Mouse (Mus musculus) lung, adult 2 months (tissue): Measurements from ENCODE around the gene Srsf4. TPM values are rescaled to one million over a fixed set of nuclear protein-coding genes. Genes with fewer than 3 reads are reported as not detected.

ENCODE experiments used
- DNase-seq: peaks from one replicate; pipeline ENCODE4 v3.0.0; 2022
- H3K4me1 ChIP-seq: fragments of 200-500 bp; 2 replicates; pipeline ENCODE4 v1.6.1; 2011; ENCODE audit warnings: low read length; ENCODE audit not compliant: control insufficient read depth, insufficient read depth
- H3K4me3 ChIP-seq: fragments of 200-500 bp; replicated peaks from 2 replicates; pipeline ENCODE3; 2011; ENCODE audit warnings: low read depth, mild to moderate bottlenecking, control low read depth, low read length; ENCODE audit errors: extremely low read depth
- CTCF ChIP-seq: fragments of 200-500 bp; IDR thresholded peaks from 2 replicates; pipeline ENCODE4 v1.5.1; 2011; ENCODE audit warnings: mild to moderate bottlenecking, low read length, control low read depth; ENCODE audit not compliant: insufficient read depth
- POLR2A ChIP-seq: fragments of 200-500 bp; IDR thresholded peaks from 2 replicates; pipeline ENCODE4 v1.6.1; 2011; ENCODE audit warnings: low read depth, mild to moderate bottlenecking, control low read depth, low read length, borderline replicate concordance; ENCODE audit errors: extremely low read depth
- WGBS: fragments of 180-500 bp; shearing (Covaris S2); methylation state at CpG from one replicate; pipeline ENCODE4 v1.1.7; 2018; 5-methylcytosine and 5-hydroxymethylcytosine counted together
- polyA plus RNA-seq: library from polyadenylated mRNA; depleted of rRNA; stranded (reverse); fragments of >200 nt; gene quantifications from 2 replicates; pipeline ENCODE4 v1.2.3, GENCODE M21; 2012

Srsf4 gene
- polyA plus RNA-seq, 1 experiment: 49.9 TPM

DNA sequence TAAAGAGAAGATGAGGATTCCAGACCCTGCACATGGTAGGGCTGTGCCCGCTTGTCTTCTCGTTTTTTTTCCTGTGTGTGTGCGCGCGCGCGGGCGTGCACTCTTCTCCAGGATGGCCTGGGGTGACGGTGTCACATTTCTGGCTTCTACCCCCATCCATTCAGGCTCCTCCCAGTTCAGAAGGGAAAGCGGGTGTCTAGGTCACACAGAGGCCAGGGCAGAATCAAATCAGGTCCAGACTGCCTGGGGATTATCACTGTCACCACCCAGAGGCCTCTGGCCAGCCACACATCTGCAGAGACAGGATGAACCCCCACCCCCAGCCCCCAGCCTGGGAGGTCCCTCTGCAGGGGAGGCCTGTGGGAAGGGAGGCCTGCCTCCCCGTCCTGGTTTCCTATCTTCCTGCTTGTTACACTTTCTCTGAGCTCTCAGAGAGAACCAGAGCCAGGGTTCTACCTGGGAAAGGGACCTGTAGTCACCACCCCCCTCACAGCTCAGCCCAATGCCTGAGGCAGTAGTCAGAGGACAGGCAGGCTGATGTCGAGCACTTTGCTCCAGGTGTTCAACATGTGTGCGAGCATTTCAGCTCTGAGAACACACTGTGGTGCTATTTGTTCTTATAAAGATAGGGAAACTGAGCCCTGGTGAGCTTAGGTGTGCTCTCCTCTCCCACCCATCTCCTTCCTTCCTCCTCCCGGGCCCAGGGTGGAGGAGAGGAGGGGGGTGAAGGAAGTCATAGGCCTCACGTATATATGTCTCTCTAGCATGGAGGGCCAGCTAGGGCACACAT is 45.5 kb downstream of the Srsf4 start:
- Histone ChIP-seq H3K4me1 (peaks cover 12% of the 10 kb centered on the region), H3K4me3 (no peak overlapping the region)
- no peak for TF ChIP-seq POLR2A
- TF ChIP-seq CTCF: no peak
- DNase-seq: no peak
- WGBS: 39% methylated on average over 15 of the region's 15 CpGs

DNA sequence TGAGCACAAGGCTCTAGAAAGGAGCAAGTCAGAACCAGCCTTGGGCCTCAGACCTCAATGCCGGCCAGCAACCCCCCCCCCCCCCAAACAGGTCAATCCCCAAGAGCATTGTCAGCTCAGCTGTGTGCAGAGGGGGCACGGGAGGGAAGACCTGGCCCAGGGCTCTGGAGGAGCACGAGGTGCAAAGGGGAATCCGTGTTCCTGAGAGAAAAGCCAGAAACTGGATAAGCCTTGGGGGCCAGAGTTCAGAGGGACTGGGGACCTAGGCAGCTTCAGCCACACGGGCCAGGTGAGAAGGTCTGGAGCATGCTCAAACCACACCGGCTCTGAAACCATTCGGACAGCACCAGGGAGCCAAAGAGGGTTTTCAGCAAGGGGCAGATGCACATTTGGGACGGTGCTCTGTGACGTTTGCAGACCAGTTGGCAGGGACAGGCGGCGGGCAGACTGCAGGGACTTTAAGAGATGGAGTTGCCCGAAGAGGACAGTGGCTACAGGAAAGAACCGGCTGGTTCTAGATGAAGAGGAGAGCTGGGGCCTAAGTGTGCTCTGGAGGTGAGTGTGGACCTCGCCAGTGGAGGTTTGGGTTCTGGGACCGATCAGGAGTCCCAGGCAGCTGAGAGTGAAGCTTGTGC is 46.2 kb downstream of the Srsf4 start:
- TF ChIP-seq POLR2A (no peak), CTCF (no peak)
- 47% methylated on average over 15 of the region's 15 CpGs for WGBS

DNA sequence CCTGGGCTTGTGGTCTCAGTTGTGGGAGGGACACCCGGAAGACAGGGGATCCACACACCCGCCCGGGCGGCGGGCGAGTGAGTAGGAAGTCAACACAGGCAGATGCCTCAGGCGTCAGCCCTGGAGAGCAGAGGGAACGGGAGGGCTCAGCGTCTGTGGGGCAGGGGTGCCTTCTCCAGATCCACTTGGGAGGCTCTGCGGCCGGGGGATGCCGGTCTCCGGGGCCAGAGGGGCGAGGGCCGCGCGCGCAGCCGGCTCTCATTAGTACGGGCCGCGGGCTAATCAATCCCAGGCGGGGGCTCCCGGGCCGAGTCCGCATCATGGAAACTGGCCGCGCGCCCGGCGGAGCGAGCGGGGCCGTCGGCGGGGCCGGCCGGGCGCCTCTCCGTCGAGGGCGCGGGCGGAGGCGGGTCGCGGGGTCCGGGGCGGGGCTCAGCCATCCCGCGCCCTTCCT is 46.8 kb downstream of the Srsf4 start:
- peak overlapping the region; percentile 39 for H3K4me3 ChIP-seq
- peak; percentile 34 for DNase-seq

More for the DNA sequence above, 46.2 kb downstream of the Srsf4 start:
- Histone ChIP-seq H3K4me1 (peaks cover 12% of the 10 kb centered on the region), H3K4me3 (peak overlapping the region; percentile 35)
- DNase-seq: no peak

GRCm38 (mm10) chr4:131920595-131921351 is 47.4 kb downstream of the Srsf4 start:
- peak; percentile 50 for DNase-seq
- peaks cover 7% of the 10 kb centered on the region for H3K4me1 ChIP-seq
- peak; percentile 21; the same call in 1 of the 2 replicates for TF ChIP-seq POLR2A
- no peak for TF ChIP-seq CTCF
- WGBS: under 1% methylated on average over 72 of the region's 76 CpGs
- H3K4me3 ChIP-seq: peak overlapping the region; percentile 58

More for the DNA sequence above, 46.8 kb downstream of the Srsf4 start:
- TF ChIP-seq POLR2A (peak; percentile 52; the same call in 1 of the 2 replicates), CTCF (no peak)
- peaks cover 8% of the 10 kb centered on the region for H3K4me1 ChIP-seq
- 5% methylated on average over 47 of the region's 51 CpGs for WGBS

DNA sequence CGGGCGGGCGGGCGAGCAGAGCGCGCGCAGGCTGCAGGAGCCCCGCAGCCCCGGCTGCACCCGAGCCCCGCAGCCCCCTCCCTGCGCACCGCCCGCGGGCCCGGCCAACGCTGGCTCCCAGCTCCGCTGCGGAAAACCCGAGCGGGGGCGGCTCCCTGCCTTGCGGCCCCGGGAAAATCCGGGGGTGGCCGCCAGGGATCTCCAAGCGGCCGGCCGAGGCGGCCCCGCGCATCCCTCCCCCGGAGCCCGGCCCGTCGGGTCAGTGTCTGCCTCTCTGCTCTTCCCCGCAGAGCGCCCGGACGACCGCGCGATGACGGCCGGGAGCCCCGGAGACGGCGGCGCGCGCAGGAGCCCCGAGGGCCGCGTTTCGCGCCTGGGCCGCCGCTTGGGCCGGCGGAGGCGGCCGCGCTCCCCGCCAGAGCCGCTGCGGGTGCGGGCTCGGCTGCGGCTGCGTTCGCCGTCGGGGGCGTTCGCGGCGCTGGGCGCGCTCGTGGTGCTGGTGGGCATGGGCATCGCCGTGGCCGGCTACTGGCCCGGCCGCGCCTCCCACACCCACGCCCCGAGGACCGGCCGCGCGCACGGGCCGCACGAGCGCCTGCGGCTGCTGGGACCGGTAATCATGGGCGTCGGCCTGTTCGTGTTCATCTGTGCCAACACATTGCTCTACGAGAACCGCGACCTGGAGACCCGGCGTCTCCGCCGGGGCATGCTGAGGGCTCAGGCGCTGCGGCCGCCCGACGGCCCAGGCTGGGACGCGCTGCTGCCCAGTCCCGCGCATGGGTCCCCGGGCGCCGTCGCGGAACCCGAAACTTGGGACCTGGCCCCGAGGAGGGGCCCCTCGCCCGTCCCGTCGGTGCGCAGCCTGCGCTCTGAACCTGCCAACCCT is 48.3 kb downstream of the Srsf4 start, which contains the start of gene Tmem200b:
Gene Tmem200b (plus strand): TSS at position 311 of the 886 bp plus-strand sequence.
- WGBS: 2% methylated on average over 119 of the region's 130 CpGs
- DNase-seq: no peak

GRCm38 (mm10) chr4:131922404-131922803 is 49.0 kb downstream of the Srsf4 start:
- no peak for TF ChIP-seq CTCF
- TF ChIP-seq POLR2A: no peak
- peak overlapping the region; percentile 21 for H3K4me3 ChIP-seq
- WGBS: 63% methylated on average over 15 of the region's 15 CpGs
- DNase-seq: no peak
- H3K4me1 ChIP-seq: peaks cover 3% of the 10 kb centered on the region

More for the DNA sequence above, 48.3 kb downstream of the Srsf4 start, which contains the start of gene Tmem200b:
- Histone ChIP-seq H3K4me1 (peaks cover 3% of the 10 kb centered on the region), H3K4me3 (peak within 1 kb of the TSS; percentile 58)
- TF ChIP-seq CTCF: no peak
- no peak for TF ChIP-seq POLR2A

- H3K4me1 ChIP-seq: peaks cover 3% of the 10 kb centered on the region; the same call in 1 of the 2 replicates
- no peak for TF ChIP-seq CTCF
- no peak for TF ChIP-seq POLR2A
- H3K4me3 ChIP-seq: no peak overlapping the region
- 77% methylated on average over 6 of the region's 6 CpGs for WGBS
- DNase-seq: no peak
Observed at GRCm38 (mm10) chr4:131924096-131924810, 50.8 kb downstream of the Srsf4 start.

GRCm38 (mm10) chr4:131929146-131929545 is 55.7 kb downstream of the Srsf4 start:
- H3K4me1 ChIP-seq: no peaks in the 10 kb centered on the region; the same call in 1 of the 2 replicates
- TF ChIP-seq CTCF: no peak
- no peak for TF ChIP-seq POLR2A
- WGBS: 68% methylated on average over 6 of the region's 6 CpGs
- no peak for DNase-seq
- no peak overlapping the region for H3K4me3 ChIP-seq
